Comparison of ENCODE assay signal across 12 mouse cellular contexts in the genomic region with DNA sequence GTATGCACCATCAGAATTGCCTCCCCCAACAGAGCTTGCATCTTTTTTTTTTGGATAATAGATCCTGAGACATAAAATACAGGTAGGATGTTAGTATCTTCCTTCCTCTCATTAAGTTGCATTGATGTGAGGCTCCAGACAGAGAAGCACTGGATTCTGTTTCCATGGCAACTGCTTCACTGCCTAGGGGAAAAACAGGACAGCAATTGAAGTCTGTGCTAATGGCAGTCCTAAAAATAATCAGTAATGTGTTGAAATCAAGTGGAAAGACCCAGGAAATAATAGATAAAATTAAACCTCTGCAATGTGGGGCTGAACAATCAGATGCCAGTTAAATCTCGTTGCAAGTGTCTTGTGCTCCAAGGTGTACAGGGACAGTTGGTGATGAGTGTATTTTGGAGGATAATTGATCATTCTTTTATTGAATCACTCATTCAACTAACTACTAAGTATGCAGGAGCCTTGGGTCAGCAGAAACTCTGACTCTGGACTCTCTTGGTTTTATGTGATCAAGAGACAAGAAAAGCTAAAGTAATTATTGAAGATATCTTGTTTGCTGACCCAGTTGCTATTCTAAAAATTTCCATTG. TPM values are rescaled to one million over a fixed set of nuclear protein-coding genes. Genes with fewer than 3 reads are reported as not detected.
DNase-seq lines count a peak whose midpoint lies in the region; ATAC-seq and TF ChIP-seq lines count a peak whose summit lies in the region.
"Had no signal": no experiment of that assay in that cellular context is flagged by ENCODE, and none has a peak within 500 bp of the region (broad histone marks: within the 10 kb centered on the region; RNA-seq: fewer than 3 reads in every experiment).

No protein-coding gene starts in this region.

- DNase-seq in cerebellum, postnatal 10 days: peak; percentile 54 to 57
- DNase-seq in cerebellum, adult 9-11 months: no peak
- DNase-seq in midbrain, embryonic 11.5 days (ENCODE audit: low spot score, missing footprints): no peak
- DNase-seq in midbrain, embryonic 10.5 days (ENCODE audit: low spot score): no peak
- DNase-seq in hindbrain, postnatal 0 days (ENCODE audit: low spot score): peak; percentile 85
- DNase-seq in spleen, postnatal 4 days (ENCODE audit: low spot score in 2 of 2): no peak
- DNase-seq in thymus, postnatal 36 days: no peak
- DNase-seq: gastrocnemius, postnatal 14 days; kidney, adult 18-20 months; liver, embryonic 13.5 days had no signal

- H3K4me1 ChIP-seq in midbrain, embryonic 11.5 days (ENCODE audit: control insufficient read depth, insufficient read depth, low read length): no peaks in the 10 kb centered on the region
- H3K4me1 ChIP-seq in midbrain, embryonic 10.5 days: no peaks in the 10 kb centered on the region
- peaks cover 5% of the 10 kb centered on the region; the same call in 1 of the 2 replicates for H3K4me1 ChIP-seq in hindbrain, postnatal 0 days (ENCODE audit: insufficient read depth, low read length)
- peaks cover 23% of the 10 kb centered on the region for H3K4me1 ChIP-seq in neural tube, embryonic 15.5 days
- H3K4me1 ChIP-seq: liver, embryonic 13.5 days had no signal

- peak; percentile 48; the same call in 1 of the 2 replicates for ATAC-seq in midbrain, embryonic 11.5 days (ENCODE audit: low FRiP score)
- ATAC-seq in hindbrain, postnatal 0 days: peak; percentile 83
- peak; percentile 85 for ATAC-seq in neural tube, embryonic 15.5 days (ENCODE audit: low FRiP score)

- no peaks in the 10 kb centered on the region for H3K9me3 ChIP-seq in midbrain, embryonic 11.5 days (ENCODE audit: control insufficient read depth, low read length)
- H3K9me3 ChIP-seq in midbrain, embryonic 10.5 days (replicated peaks): no peaks in the 10 kb centered on the region
- no peaks in the 10 kb centered on the region for H3K9me3 ChIP-seq in hindbrain, postnatal 0 days (ENCODE audit: low read length)
- no peaks in the 10 kb centered on the region for H3K9me3 ChIP-seq in neural tube, embryonic 15.5 days (replicated peaks)
- H3K9me3 ChIP-seq: liver, embryonic 13.5 days had no signal

- H3K4me2 ChIP-seq in midbrain, embryonic 11.5 days: no peak overlapping the region
- no peak overlapping the region for H3K4me2 ChIP-seq in hindbrain, postnatal 0 days (ENCODE audit: low read depth, low read length)
- H3K4me2 ChIP-seq in neural tube, embryonic 15.5 days: no peak overlapping the region
- H3K4me2 ChIP-seq: liver, embryonic 13.5 days had no signal

- H3K36me3 ChIP-seq in midbrain, embryonic 11.5 days (ENCODE audit: control insufficient read depth, insufficient read depth, low read length): no peaks in the 10 kb centered on the region
- H3K36me3 ChIP-seq in midbrain, embryonic 10.5 days: no peaks in the 10 kb centered on the region
- no peaks in the 10 kb centered on the region for H3K36me3 ChIP-seq in hindbrain, postnatal 0 days (ENCODE audit: insufficient read depth, low read length)
- no peaks in the 10 kb centered on the region for H3K36me3 ChIP-seq in neural tube, embryonic 15.5 days
- H3K36me3 ChIP-seq: liver, embryonic 13.5 days had no signal

- H3K4me3 ChIP-seq in midbrain, embryonic 11.5 days (ENCODE audit: low read depth, low read length): no peak overlapping the region
- H3K4me3 ChIP-seq in midbrain, embryonic 10.5 days: no peak overlapping the region
- no peak overlapping the region for H3K4me3 ChIP-seq in hindbrain, postnatal 0 days (ENCODE audit: low read length)
- no peak overlapping the region for H3K4me3 ChIP-seq in neural tube, embryonic 15.5 days (replicated peaks)
- H3K4me3 ChIP-seq: erythroblast, embryonic 14.5 days; liver, embryonic 13.5 days had no signal

- H3K9ac ChIP-seq in midbrain, embryonic 11.5 days (ENCODE audit: low read length): no peak overlapping the region
- no peak overlapping the region for H3K9ac ChIP-seq in hindbrain, postnatal 0 days (replicated peaks; ENCODE audit: low read length)
- no peak overlapping the region for H3K9ac ChIP-seq in neural tube, embryonic 15.5 days (replicated peaks)
- H3K9ac ChIP-seq: liver, embryonic 13.5 days had no signal

- H3K27me3 ChIP-seq in midbrain, embryonic 11.5 days (ENCODE audit: control insufficient read depth, insufficient read depth, low read length): no peaks in the 10 kb centered on the region
- no peaks in the 10 kb centered on the region for H3K27me3 ChIP-seq in midbrain, embryonic 10.5 days (ENCODE audit: low read depth, poor library complexity, severe bottlenecking)
- H3K27me3 ChIP-seq in hindbrain, postnatal 0 days (ENCODE audit: insufficient read depth, low read length): no peaks in the 10 kb centered on the region
- no peaks in the 10 kb centered on the region for H3K27me3 ChIP-seq in neural tube, embryonic 15.5 days (replicated peaks)
- H3K27me3 ChIP-seq: liver, embryonic 13.5 days had no signal

- H3K27ac ChIP-seq in midbrain, embryonic 11.5 days (ENCODE audit: low read depth, low read length): no peak overlapping the region
- H3K27ac ChIP-seq in midbrain, embryonic 10.5 days (replicated peaks): no peak overlapping the region
- peak overlapping the region; percentile 65 for H3K27ac ChIP-seq in hindbrain, postnatal 0 days
- peak overlapping the region; percentile 77 for H3K27ac ChIP-seq in neural tube, embryonic 15.5 days (replicated peaks)
- H3K27ac ChIP-seq: liver, embryonic 13.5 days had no signal

- TF ChIP-seq CTCF in hindbrain, postnatal 0 days (IDR thresholded peaks at IDR 0.05; ENCODE audit: low read depth): no peak

- WGBS in midbrain, embryonic 11.5 days: 61% methylated on average over 1 of the region's 1 CpGs
- WGBS in midbrain, embryonic 10.5 days: 60% methylated on average over 1 of the region's 1 CpGs
- 20% methylated on average over 1 of the region's 1 CpGs for WGBS in hindbrain, postnatal 0 days
- 8% methylated on average over 1 of the region's 1 CpGs for WGBS in neural tube, embryonic 15.5 days

RNA-seq across cellular contexts. Expression of a gene that starts 14.6 kb away (rescaled TPM):
- 2.0 and 3.4 TPM in 2 replicates for polyA plus RNA-seq in midbrain, embryonic 11.5 days (2014; fragmentation: Nextera tagmentation; extraction: Ambion mirVana)
- 2.6 and 2.7 TPM in 2 replicates for polyA plus RNA-seq in midbrain, embryonic 10.5 days (2016; fragmentation: Nextera tagmentation; extraction: Ambion mirVana)
- 2.6 and 2.7 TPM in 2 replicates for total RNA-seq in hindbrain, postnatal 0 days (2014; rRNA removed)
- 3.1 and 3.2 TPM in 2 replicates for polyA plus RNA-seq in hindbrain, postnatal 0 days (2015; fragmentation: Nextera tagmentation; extraction: Ambion mirVana)
- polyA plus RNA-seq in neural tube, embryonic 15.5 days (2015; fragmentation: Nextera tagmentation; extraction: Ambion mirVana): 1.5 and 1.7 TPM in 2 replicates
- polyA plus RNA-seq: erythroblast, embryonic 14.5 days had no signal

RNA-seq across cellular contexts. Expression of a gene that starts 17.1 kb away (rescaled TPM):
- polyA plus RNA-seq in midbrain, embryonic 11.5 days (2014; fragmentation: Nextera tagmentation; extraction: Ambion mirVana): 0.73 and 0.77 TPM in 2 replicates
- 2.0 and 2.7 TPM in 2 replicates for polyA plus RNA-seq in midbrain, embryonic 10.5 days (2016; fragmentation: Nextera tagmentation; extraction: Ambion mirVana)
- 2.3 and 3.1 TPM in 2 replicates for total RNA-seq in hindbrain, postnatal 0 days (2014; rRNA removed)
- 1.8 and 2.0 TPM in 2 replicates for polyA plus RNA-seq in hindbrain, postnatal 0 days (2015; fragmentation: Nextera tagmentation; extraction: Ambion mirVana)
- 5.2 and 8.9 TPM in 2 replicates for polyA plus RNA-seq in neural tube, embryonic 15.5 days (2015; fragmentation: Nextera tagmentation; extraction: Ambion mirVana)

Comparison
In these comparisons a context has a peak if more than half of its experiments do, and no peak if none do; other contexts are left out.
1. DNase-seq: peak in cerebellum, postnatal 10 days (2 of 2) and hindbrain, postnatal 0 days (single experiment); none in cerebellum, adult 9-11 months (single experiment), midbrain, embryonic 11.5 days (single experiment), midbrain, embryonic 10.5 days (single experiment), spleen, postnatal 4 days (0 of 2) and thymus, postnatal 36 days (0 of 2).
2. H3K27ac ChIP-seq: peak in hindbrain, postnatal 0 days (single experiment) and neural tube, embryonic 15.5 days (single experiment); none in midbrain, embryonic 11.5 days (single experiment) and midbrain, embryonic 10.5 days (single experiment).
3. Peak in every context shown above with its lines, with median percentiles within 50 percentile points of each other: ATAC-seq.